Mouse (Mus musculus) heart, postnatal 0 days (tissue): ENCODE measurements at regions not wholly inside any gene's neighbourhood (a gene's known extent, or its start where the extent isn't known, plus 50 kb on each side); places are given as distances from the start of the nearest gene placed in this dataset.

Source experiments
- CTCF ChIP-seq: IDR thresholded peaks from 2 replicates; pipeline ENCODE4 v1.5.1; 2016; ENCODE audit warnings: antibody characterized with exemption, control low read depth, low read depth
- EP300 ChIP-seq: IDR thresholded peaks from 2 replicates; pipeline ENCODE4 v1.6.1; 2016; ENCODE audit warnings: antibody characterized with exemption, low read depth

DNA sequence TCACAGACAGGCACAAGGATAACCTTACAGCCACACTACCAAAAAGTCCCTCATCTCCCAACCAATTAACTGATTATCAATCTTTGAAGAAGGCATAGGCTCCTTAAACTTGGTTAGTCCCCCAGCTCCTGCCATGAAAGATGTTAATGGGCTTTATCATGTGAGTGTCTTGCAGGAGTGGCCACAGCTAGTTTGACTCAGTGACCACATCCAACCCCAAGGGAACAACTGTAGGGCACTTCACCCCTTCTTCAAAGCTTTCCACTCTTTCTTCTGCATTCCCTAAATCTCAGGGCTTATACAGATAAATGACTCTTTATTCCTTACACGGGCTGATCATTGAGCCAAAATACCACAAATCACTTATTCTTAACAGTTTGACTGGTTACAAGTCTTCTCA is 85.2 kb downstream of the Setd4 start:
- TF ChIP-seq CTCF (no peak), EP300 (no peak)
